Mouse (Mus musculus): Measurements from ENCODE around the gene Gm49318.

- TF ChIP-seq CTCF (IDR thresholded peaks at IDR 0.05; ENCODE audit: extremely low read depth, insufficient read depth, low read length) (no peak), POLR2A (IDR thresholded peaks at IDR 0.05; ENCODE audit: extremely low read depth, insufficient read depth, low read length) (no peak)
Observed at GRCm38 (mm10) chr9:22050351-22050889, 20.6 kb downstream of the Gm49318 start.

Measured in cortical plate, adult 2 months (tissue).